ENCODE assay signal across 8 mouse cellular contexts in the genomic region with DNA sequence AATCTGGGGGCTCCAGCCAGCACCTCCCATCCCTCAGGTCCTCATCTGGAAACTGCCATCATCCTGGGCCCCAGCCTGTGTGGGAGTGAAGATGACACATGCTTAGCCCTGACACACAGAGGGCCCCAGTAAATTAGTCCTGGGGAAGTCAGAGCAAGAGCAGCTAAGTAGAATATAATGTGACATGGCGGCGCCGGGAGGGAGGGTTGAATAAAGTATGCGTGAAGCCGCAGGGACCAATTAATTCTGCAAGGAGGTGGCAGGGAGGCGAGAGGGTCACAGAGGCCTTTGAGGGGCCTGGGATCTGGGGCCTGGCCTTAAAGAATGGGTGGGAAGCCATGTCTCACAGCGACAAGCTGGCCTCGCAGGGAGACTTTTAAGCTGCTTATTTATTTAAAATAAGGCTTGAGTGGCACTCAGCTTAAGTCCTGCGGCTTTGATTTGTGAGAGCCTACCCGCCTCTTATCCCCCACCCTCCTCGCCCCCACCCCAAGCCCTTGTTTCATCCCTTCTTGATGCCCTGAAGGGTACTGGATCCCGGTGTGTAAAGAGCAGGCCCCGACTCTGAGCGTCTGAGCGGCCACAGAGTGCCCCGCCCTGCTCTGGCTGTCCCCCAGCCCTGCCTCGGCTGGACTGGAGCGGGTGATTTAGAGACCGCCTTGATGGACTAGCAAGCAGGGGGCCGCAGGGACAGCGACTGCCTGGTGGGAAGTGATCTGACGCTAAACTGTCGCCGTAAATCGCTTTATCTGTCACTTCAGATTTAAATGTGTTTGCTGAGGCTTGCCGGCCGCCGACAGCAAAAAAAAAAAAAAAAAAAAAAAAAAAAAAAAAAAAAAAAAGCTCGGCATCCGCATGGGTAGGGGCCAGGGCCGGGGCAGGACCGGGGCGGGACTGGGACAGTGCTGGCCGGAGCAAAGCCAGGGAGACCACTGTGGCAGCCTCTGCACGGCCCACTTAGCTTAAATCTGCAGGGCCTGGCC. TPM values are rescaled to one million over a fixed set of nuclear protein-coding genes. Genes with fewer than 3 reads are reported as not detected.
DNase-seq lines count a peak whose midpoint lies in the region; ATAC-seq lines count a peak whose summit lies in the region.

No protein-coding gene starts in this region.

- no peaks in the 10 kb centered on the region for H3K9me3 ChIP-seq in kidney, embryonic 14.5 days (ENCODE audit: control insufficient read depth, low read length)
- no peaks in the 10 kb centered on the region for H3K9me3 ChIP-seq in forebrain, embryonic 15.5 days
- H3K9me3 ChIP-seq in limb, embryonic 10.5 days (replicated peaks): no peaks in the 10 kb centered on the region
- no peaks in the 10 kb centered on the region for H3K9me3 ChIP-seq in neural tube, embryonic 11.5 days (ENCODE audit: control insufficient read depth, low read length)

- peaks cover 7% of the 10 kb centered on the region; the same call in 1 of the 2 replicates for H3K27me3 ChIP-seq in kidney, embryonic 14.5 days (ENCODE audit: control insufficient read depth, insufficient read depth, low read length)
- H3K27me3 ChIP-seq in forebrain, embryonic 15.5 days: no peaks in the 10 kb centered on the region
- peaks cover 93% of the 10 kb centered on the region for H3K27me3 ChIP-seq in limb, embryonic 10.5 days (ENCODE audit: low read depth, poor library complexity, severe bottlenecking)
- peaks cover 35% of the 10 kb centered on the region for H3K27me3 ChIP-seq in neural tube, embryonic 11.5 days (ENCODE audit: control insufficient read depth, insufficient read depth, low read length)

- peak overlapping the region; percentile 24 for H3K4me2 ChIP-seq in kidney, embryonic 14.5 days (replicated peaks; ENCODE audit: low read depth, low read length)
- peak overlapping the region; percentile 34 for H3K4me2 ChIP-seq in forebrain, embryonic 15.5 days (replicated peaks)
- peak overlapping the region; percentile 13 for H3K4me2 ChIP-seq in neural tube, embryonic 11.5 days (ENCODE audit: low read depth)

- peak; percentile 63 for ATAC-seq in kidney, embryonic 14.5 days (ENCODE audit: low FRiP score, low TSS enrichment)
- no peak for ATAC-seq in forebrain, embryonic 15.5 days (replicated peaks)
- peak; percentile 39; the same call in 1 of the 2 replicates for ATAC-seq in neural tube, embryonic 11.5 days (ENCODE audit: insufficient read depth, low FRiP score, low TSS enrichment)
- no peak for ATAC-seq in frontal cortex, adult (ENCODE audit: low TSS enrichment)

- peak overlapping the region; percentile 32; the same call in 1 of the 2 replicates for H3K9ac ChIP-seq in kidney, embryonic 14.5 days (ENCODE audit: low read depth, low read length)
- H3K9ac ChIP-seq in forebrain, embryonic 15.5 days (replicated peaks): peak overlapping the region; percentile 43
- peak overlapping the region; percentile 31; the same call in 1 of the 2 replicates for H3K9ac ChIP-seq in neural tube, embryonic 11.5 days (ENCODE audit: low read length)

- intact Hi-C loops in left cerebral cortex, postnatal 25 days (cut with DNase I): loop anchor here (2.0 kb wide), 1 partner anchor 91 kb away; no protein-coding TSS in a partner anchor

- no peaks in the 10 kb centered on the region for H3K36me3 ChIP-seq in kidney, embryonic 14.5 days (ENCODE audit: control insufficient read depth, insufficient read depth, low read length)
- no peaks in the 10 kb centered on the region for H3K36me3 ChIP-seq in forebrain, embryonic 15.5 days
- no peaks in the 10 kb centered on the region; the same call in 1 of the 2 replicates for H3K36me3 ChIP-seq in limb, embryonic 10.5 days
- no peaks in the 10 kb centered on the region for H3K36me3 ChIP-seq in neural tube, embryonic 11.5 days (ENCODE audit: control insufficient read depth, insufficient read depth, low read length)

- peak overlapping the region; percentile 53 for H3K27ac ChIP-seq in kidney, embryonic 14.5 days (ENCODE audit: low read depth, low read length)
- H3K27ac ChIP-seq in forebrain, embryonic 15.5 days (replicated peaks): peak overlapping the region; percentile 36; the same call in 1 of the 2 replicates
- peak overlapping the region; percentile 79 for H3K27ac ChIP-seq in limb, embryonic 10.5 days
- H3K27ac ChIP-seq in neural tube, embryonic 11.5 days (ENCODE audit: low read depth, low read length): peak overlapping the region; percentile 54

- 5% methylated on average over 30 of the region's 35 CpGs for WGBS in kidney, embryonic 14.5 days
- WGBS in forebrain, embryonic 15.5 days: 4% methylated on average over 33 of the region's 35 CpGs
- under 1% methylated on average over 32 of the region's 35 CpGs for WGBS in limb, embryonic 10.5 days
- 1% methylated on average over 33 of the region's 35 CpGs for WGBS in neural tube, embryonic 11.5 days

- H3K4me3 ChIP-seq in kidney, embryonic 14.5 days (ENCODE audit: low read length): no peak overlapping the region
- H3K4me3 ChIP-seq in forebrain, embryonic 15.5 days: no peak overlapping the region
- H3K4me3 ChIP-seq in limb, embryonic 10.5 days: peak overlapping the region; percentile 39
- no peak overlapping the region for H3K4me3 ChIP-seq in neural tube, embryonic 11.5 days (ENCODE audit: low read depth, low read length)

- DNase-seq in kidney, adult 18-20 months: no peak
- DNase-seq in limb, embryonic 10.5 days (ENCODE audit: low spot score): peak; percentile 77
- peak; percentile 71 for DNase-seq in neural tube, embryonic 11.5 days (ENCODE audit: low spot score)
- no peak for DNase-seq in cerebellum, adult 18-20 months
- DNase-seq in left cerebral cortex, postnatal 25 days (ENCODE audit: low spot score in 2 of 2): no peak

- H3K4me1 ChIP-seq in kidney, embryonic 14.5 days (ENCODE audit: control insufficient read depth, insufficient read depth, low read length): peaks cover 80% of the 10 kb centered on the region
- peaks cover 79% of the 10 kb centered on the region for H3K4me1 ChIP-seq in forebrain, embryonic 15.5 days
- H3K4me1 ChIP-seq in limb, embryonic 10.5 days: peaks cover 77% of the 10 kb centered on the region
- peaks cover 50% of the 10 kb centered on the region for H3K4me1 ChIP-seq in neural tube, embryonic 11.5 days (ENCODE audit: control insufficient read depth, insufficient read depth, low read length)

RNA-seq across cellular contexts. Expression of gene Macrod1, which starts 13.5 kb away (rescaled TPM):
- polyA plus RNA-seq in kidney, embryonic 14.5 days (2014; fragmentation: Nextera tagmentation; extraction: Ambion mirVana): 9.9 and 10.7 TPM in 2 replicates
- polyA plus RNA-seq in forebrain, embryonic 15.5 days (2015; fragmentation: Nextera tagmentation; extraction: Ambion mirVana): 5.8 and 6.0 TPM in 2 replicates
- polyA plus RNA-seq in limb, embryonic 10.5 days (2016; fragmentation: Nextera tagmentation; extraction: Ambion mirVana): 2.8 and 4.4 TPM in 2 replicates
- 3.2 and 3.3 TPM in 2 replicates for polyA plus RNA-seq in neural tube, embryonic 11.5 days (2014; fragmentation: Nextera tagmentation; extraction: Ambion mirVana)
- 10 to 100 TPM; 12.2 to 13.2 TPM for total RNA-seq in left cerebral cortex, postnatal 25 days (2021)

RNA-seq across cellular contexts. Expression of gene Stip1, which starts 30.3 kb away (rescaled TPM):
- 223 and 304 TPM in 2 replicates for polyA plus RNA-seq in kidney, embryonic 14.5 days (2014; fragmentation: Nextera tagmentation; extraction: Ambion mirVana)
- 243 and 245 TPM in 2 replicates for polyA plus RNA-seq in forebrain, embryonic 15.5 days (2015; fragmentation: Nextera tagmentation; extraction: Ambion mirVana)
- polyA plus RNA-seq in limb, embryonic 10.5 days (2016; fragmentation: Nextera tagmentation; extraction: Ambion mirVana): 455 and 483 TPM in 2 replicates
- 423 and 425 TPM in 2 replicates for polyA plus RNA-seq in neural tube, embryonic 11.5 days (2014; fragmentation: Nextera tagmentation; extraction: Ambion mirVana)
- total RNA-seq in left cerebral cortex, postnatal 25 days (2021): 100 to 1,000 TPM; 191 to 206 TPM

RNA-seq across cellular contexts. Expression of gene Flrt1, which starts 35.5 kb away (rescaled TPM):
- 3.0 and 5.5 TPM in 2 replicates for polyA plus RNA-seq in kidney, embryonic 14.5 days (2014; fragmentation: Nextera tagmentation; extraction: Ambion mirVana)
- polyA plus RNA-seq in forebrain, embryonic 15.5 days (2015; fragmentation: Nextera tagmentation; extraction: Ambion mirVana): 14.9 and 18.9 TPM in 2 replicates
- 0.54 and 1.6 TPM in 2 replicates for polyA plus RNA-seq in limb, embryonic 10.5 days (2016; fragmentation: Nextera tagmentation; extraction: Ambion mirVana)
- polyA plus RNA-seq in neural tube, embryonic 11.5 days (2014; fragmentation: Nextera tagmentation; extraction: Ambion mirVana): 6.6 and 7.5 TPM in 2 replicates
- 10 to 100 TPM; 35.3 to 38.0 TPM for total RNA-seq in left cerebral cortex, postnatal 25 days (2021)

RNA-seq across cellular contexts. Expression of gene Fermt3, which starts 50.8 kb away (rescaled TPM):
- 3.6 and 4.9 TPM in 2 replicates for polyA plus RNA-seq in kidney, embryonic 14.5 days (2014; fragmentation: Nextera tagmentation; extraction: Ambion mirVana)
- polyA plus RNA-seq in forebrain, embryonic 15.5 days (2015; fragmentation: Nextera tagmentation; extraction: Ambion mirVana): 3.6 and 3.7 TPM in 2 replicates
- 7.0 and 7.5 TPM in 2 replicates for polyA plus RNA-seq in limb, embryonic 10.5 days (2016; fragmentation: Nextera tagmentation; extraction: Ambion mirVana)
- polyA plus RNA-seq in neural tube, embryonic 11.5 days (2014; fragmentation: Nextera tagmentation; extraction: Ambion mirVana): 8.8 and 9.5 TPM in 2 replicates
- 1 to 10 TPM; 4.1 to 4.2 TPM for total RNA-seq in left cerebral cortex, postnatal 25 days (2021)

Comparison
In these comparisons a context has a peak if more than half of its experiments do, and no peak if none do; other contexts are left out.
1. ATAC-seq: peak in kidney, embryonic 14.5 days (single experiment) and neural tube, embryonic 11.5 days (single experiment); none in forebrain, embryonic 15.5 days (single experiment) and frontal cortex, adult (single experiment).
2. DNase-seq: peak in limb, embryonic 10.5 days (single experiment) and neural tube, embryonic 11.5 days (single experiment); none in kidney, adult 18-20 months (single experiment), cerebellum, adult 18-20 months (0 of 2) and left cerebral cortex, postnatal 25 days (0 of 2).
3. Peak in every context shown above with its lines, with median percentiles within 50 percentile points of each other: H3K27ac ChIP-seq, H3K4me2 ChIP-seq and H3K9ac ChIP-seq.